Mouse (Mus musculus): ENCODE data around the gene Tagln2. TPM values are rescaled to one million over a fixed set of nuclear protein-coding genes. Genes with fewer than 3 reads are reported as not detected.

Tagln2 gene
- total RNA-seq, 1 experiment from 2014 or later: 258 TPM

DNA sequence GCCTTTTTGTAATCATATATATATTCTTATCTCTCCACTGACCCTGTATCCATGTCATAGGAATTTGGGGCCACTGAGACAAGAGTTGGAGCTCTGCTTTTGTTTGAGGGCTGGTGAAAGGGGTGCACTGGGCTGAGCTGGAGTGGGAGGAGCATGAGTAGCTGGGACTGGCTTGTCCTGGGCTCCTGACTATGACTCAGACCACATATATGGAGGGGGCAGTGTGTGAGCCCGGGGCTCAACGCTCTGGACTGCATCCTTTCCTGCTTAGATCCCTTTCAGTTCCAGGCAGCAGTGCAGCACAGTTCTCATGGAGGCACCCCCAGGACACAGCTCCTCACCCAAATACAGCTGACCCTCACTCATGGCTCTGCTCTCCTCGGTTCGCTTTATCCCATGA, 46.2 kb downstream of the Tagln2 start:
- ATAC-seq (replicated peaks in 1 of 2; ENCODE audit: insufficient read depth in 1 of 2, low FRiP score in 2 of 2, low TSS enrichment in 1 of 2, low read depth in 1 of 2, poor library complexity in 2 of 2, severe bottlenecking in 2 of 2): no peak

GRCm38 (mm10) chr1:172548501-172548900, 48.7 kb downstream of the Tagln2 start:
- ATAC-seq (replicated peaks in 1 of 2; ENCODE audit: insufficient read depth in 1 of 2, low FRiP score in 2 of 2, low TSS enrichment in 1 of 2, low read depth in 1 of 2, poor library complexity in 2 of 2, severe bottlenecking in 2 of 2): peak; percentile 84

DNA sequence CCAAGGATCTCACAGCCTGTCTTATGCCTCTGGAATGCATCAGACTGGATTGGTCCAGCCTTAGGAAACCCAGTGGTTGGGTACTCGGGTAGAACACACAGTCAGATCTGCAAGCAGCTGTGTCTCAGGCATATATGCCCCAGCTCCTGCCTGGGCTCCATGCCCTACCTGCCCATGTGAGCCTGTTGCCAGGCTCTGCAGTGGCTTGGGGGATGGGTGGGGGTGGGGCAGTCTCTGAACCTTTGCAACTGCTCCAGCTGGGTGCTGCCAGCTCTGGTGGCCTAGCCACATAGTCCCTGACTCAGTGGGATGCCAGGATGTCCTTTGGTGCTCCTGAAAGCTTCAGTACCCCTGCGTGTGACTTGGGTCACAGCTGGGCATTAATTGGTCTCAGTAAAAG, 49.5 kb downstream of the Tagln2 start:
- ATAC-seq (replicated peaks in 1 of 2; ENCODE audit: insufficient read depth in 1 of 2, low FRiP score in 2 of 2, low TSS enrichment in 1 of 2, low read depth in 1 of 2, poor library complexity in 2 of 2, severe bottlenecking in 2 of 2): no peak

DNA sequence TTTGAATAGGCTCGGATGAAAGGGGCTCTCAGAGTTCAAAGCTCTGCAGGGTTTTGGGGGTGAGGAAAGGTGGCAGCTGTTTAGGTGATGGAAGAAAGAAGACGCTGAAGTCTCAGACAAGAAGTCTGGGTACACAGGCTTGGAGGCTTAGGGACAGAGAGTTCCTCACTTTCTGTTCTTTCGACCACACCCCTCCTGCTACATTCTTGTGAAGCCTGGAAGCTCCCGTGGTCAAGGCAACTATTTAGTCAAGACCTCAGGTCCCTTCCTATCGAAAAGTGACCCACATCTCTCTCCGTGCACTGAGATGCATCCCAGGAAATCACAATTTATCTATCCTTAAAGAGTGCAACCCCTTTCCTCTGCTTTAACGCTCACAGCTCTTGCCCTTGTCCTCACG, 49.9 kb downstream of the Tagln2 start:
- ATAC-seq (replicated peaks in 1 of 2; ENCODE audit: insufficient read depth in 1 of 2, low FRiP score in 2 of 2, low TSS enrichment in 1 of 2, low read depth in 1 of 2, poor library complexity in 2 of 2, severe bottlenecking in 2 of 2): no peak

DNA sequence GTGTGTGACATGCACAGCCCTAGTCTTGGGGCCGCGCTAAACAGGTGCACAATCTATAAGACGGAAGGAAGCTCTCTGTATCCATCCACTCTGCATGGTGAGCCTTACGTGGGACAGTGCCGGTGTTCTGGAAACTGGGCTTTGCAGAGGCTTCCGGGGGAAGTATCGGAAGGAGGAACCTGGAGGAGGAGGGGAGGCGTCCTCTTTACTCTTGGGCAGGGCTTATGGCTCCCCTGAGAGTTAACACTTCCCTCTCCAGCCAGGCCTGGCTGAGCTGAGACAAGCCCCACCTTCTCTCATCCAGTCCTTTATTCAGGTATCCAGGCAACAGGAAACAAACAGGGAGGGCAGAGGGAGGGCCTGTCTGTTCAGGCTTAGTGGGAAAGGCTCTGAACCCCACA, 50.7 kb downstream of the Tagln2 start:
- peak; percentile 84 to 87 for ATAC-seq (replicated peaks in 1 of 2; ENCODE audit: insufficient read depth in 1 of 2, low FRiP score in 2 of 2, low TSS enrichment in 1 of 2, low read depth in 1 of 2, poor library complexity in 2 of 2, severe bottlenecking in 2 of 2)

DNA sequence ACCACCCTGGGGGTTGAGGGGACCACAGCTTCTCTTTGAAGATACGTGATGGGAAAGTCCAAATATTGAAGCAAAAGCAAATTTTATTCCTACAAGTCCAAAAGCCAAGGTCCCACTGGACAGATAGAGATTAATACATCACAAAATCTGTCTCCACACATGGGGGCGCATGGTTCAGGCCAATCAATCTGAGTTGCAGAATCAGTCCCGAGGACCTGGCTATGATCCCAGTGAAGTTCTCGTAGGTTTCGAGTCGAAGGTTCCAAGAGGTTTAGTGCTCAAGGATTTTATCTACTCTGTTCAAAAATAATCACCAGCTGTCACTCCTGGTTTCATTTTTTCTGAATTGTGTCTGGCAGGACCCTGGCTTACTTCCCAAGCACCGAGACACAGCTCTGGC, 51.2 kb downstream of the Tagln2 start:
- ATAC-seq (replicated peaks in 1 of 2; ENCODE audit: insufficient read depth in 1 of 2, low FRiP score in 2 of 2, low TSS enrichment in 1 of 2, low read depth in 1 of 2, poor library complexity in 2 of 2, severe bottlenecking in 2 of 2): no peak

- ATAC-seq (replicated peaks in 1 of 2; ENCODE audit: insufficient read depth in 1 of 2, low FRiP score in 2 of 2, low TSS enrichment in 1 of 2, low read depth in 1 of 2, poor library complexity in 2 of 2, severe bottlenecking in 2 of 2): no peak
Observed at GRCm38 (mm10) chr1:172552623-172553022, 52.8 kb downstream of the Tagln2 start.

GRCm38 (mm10) chr1:172555638-172556037, 55.8 kb downstream of the Tagln2 start, which contains the start of gene Vsig8:
Gene Vsig8 (plus strand): TSS chr1:172555938.
- no peak for ATAC-seq (replicated peaks in 1 of 2; ENCODE audit: insufficient read depth in 1 of 2, low FRiP score in 2 of 2, low TSS enrichment in 1 of 2, low read depth in 1 of 2, poor library complexity in 2 of 2, severe bottlenecking in 2 of 2)

Other genes starting within 250 kb of the Tagln2 start
- gene Atp1a4, start 241.6 kb upstream of the Tagln2 start, total RNA-seq (2017): not detected in 2 replicates
- 21.8 and 25.9 TPM in 2 replicates for gene Igsf8, start 238.4 kb upstream of the Tagln2 start, total RNA-seq (2017)
- not detected in 2 replicates for gene Atp1a2, start 202.0 kb upstream of the Tagln2 start, total RNA-seq (2017)
- not detected in 2 replicates for gene Kcnj9, start 170.7 kb upstream of the Tagln2 start, total RNA-seq (2017)
- 0.38 TPM in 1 of 2 replicates, not detected in the other for gene Kcnj10, start 158.8 kb upstream of the Tagln2 start, total RNA-seq (2017)
- gene Pigm, start 123.5 kb upstream of the Tagln2 start, total RNA-seq (2017): 17.4 and 19.5 TPM in 2 replicates
- not detected in 2 replicates for gene Slamf9, start 24.7 kb upstream of the Tagln2 start, total RNA-seq (2017)
- 1.1 and 1.9 TPM in 2 replicates for gene Igsf9, start 18.3 kb upstream of the Tagln2 start, total RNA-seq (2017)
- gene Cfap45, start 20.8 kb downstream of the Tagln2 start, total RNA-seq (2017): 1.2 and 2.9 TPM in 2 replicates
- gene Vsig8, start 55.9 kb downstream of the Tagln2 start, total RNA-seq (2017): not detected in 2 replicates
- gene Slamf8, start 90.5 kb downstream of the Tagln2 start, total RNA-seq (2017): 0.50 and 1.3 TPM in 2 replicates
- not detected in 2 replicates for gene Fcrl6, start 102.5 kb downstream of the Tagln2 start, total RNA-seq (2017)
- 0.79 and 2.1 TPM in 2 replicates for gene Dusp23, start 132.9 kb downstream of the Tagln2 start, total RNA-seq (2017)
- gene Crp, start 198.0 kb downstream of the Tagln2 start, total RNA-seq (2017): not detected in 2 replicates

Data from hematopoietic stem cell, adult 5-6 weeks (primary cell).